Mouse (Mus musculus) heart, embryonic 16.5 days (tissue): Measurements from ENCODE around the gene Cct7. TPM values are rescaled to one million over a fixed set of nuclear protein-coding genes. Genes with fewer than 3 reads are reported as not detected.

ENCODE experiments used
- ATAC-seq: fragments of 200-750 bp; cut with Nextera tagmentation; replicated peaks from 2 replicates; pipeline ENCODE4 v1.8.0; 2017; ENCODE audit warnings: moderate number of reproducible peaks; ENCODE audit not compliant: insufficient read depth, low FRiP score; ENCODE audit errors: extremely low read depth
- H3K27ac ChIP-seq: fragments of 300-500 bp; sonication (generic); 2 replicates; pipeline ENCODE4 v1.5.1; 2014; ENCODE audit warnings: mild to moderate bottlenecking, low read length, control low read depth, moderate library complexity
- H3K27me3 ChIP-seq: fragments of 300-500 bp; sonication (generic); 2 replicates; pipeline ENCODE4 v1.6.1; 2014; ENCODE audit warnings: low read length, mixed read lengths; ENCODE audit not compliant: control insufficient read depth, insufficient read depth
- H3K36me3 ChIP-seq: fragments of 300-500 bp; sonication (generic); 2 replicates; pipeline ENCODE4 v1.6.1; 2014; ENCODE audit not compliant: control insufficient read depth, insufficient read depth
- H3K4me1 ChIP-seq: fragments of 300-500 bp; sonication (generic); 2 replicates; pipeline ENCODE4 v1.6.1; 2014; ENCODE audit warnings: low read length, mixed read lengths; ENCODE audit not compliant: control insufficient read depth, insufficient read depth
- H3K4me2 ChIP-seq: fragments of 300-500 bp; sonication (generic); 2 replicates; pipeline ENCODE4 v1.6.1; 2014; ENCODE audit warnings: low read depth, mild to moderate bottlenecking, control low read depth, low read length
- H3K4me3 ChIP-seq: fragments of 300-500 bp; sonication (generic); 2 replicates; pipeline ENCODE4 v1.5.1; 2014; ENCODE audit warnings: mild to moderate bottlenecking, control low read depth, low read length
- H3K9ac ChIP-seq: fragments of 300-500 bp; sonication (generic); 2 replicates; pipeline ENCODE4 v1.6.1; 2014; ENCODE audit warnings: low read length, control low read depth
- H3K9me3 ChIP-seq: fragments of 300-500 bp; sonication (generic); replicated peaks from 2 replicates; pipeline ENCODE4 v1.6.1; 2016; ENCODE audit warnings: low read length; ENCODE audit not compliant: control insufficient read depth
- WGBS: fragments of 180-500 bp; shearing (Covaris S2); extraction: QIAGEN DNeasy Blood & Tissue Kit; methylation state at CpG from one replicate; pipeline ENCODE4 v1.1.7; 2014; 5-methylcytosine and 5-hydroxymethylcytosine counted together
- polyA plus RNA-seq: library from polyadenylated mRNA; unstranded; fragments of >200 nt; fragmentation: Nextera tagmentation; extraction: Ambion mirVana; gene quantifications from 2 replicates; pipeline ENCODE4 v1.2.1, GENCODE M21; 2015

Cct7 gene
- polyA plus RNA-seq, 1 experiment from 2014 or later: 381 TPM

DNA sequence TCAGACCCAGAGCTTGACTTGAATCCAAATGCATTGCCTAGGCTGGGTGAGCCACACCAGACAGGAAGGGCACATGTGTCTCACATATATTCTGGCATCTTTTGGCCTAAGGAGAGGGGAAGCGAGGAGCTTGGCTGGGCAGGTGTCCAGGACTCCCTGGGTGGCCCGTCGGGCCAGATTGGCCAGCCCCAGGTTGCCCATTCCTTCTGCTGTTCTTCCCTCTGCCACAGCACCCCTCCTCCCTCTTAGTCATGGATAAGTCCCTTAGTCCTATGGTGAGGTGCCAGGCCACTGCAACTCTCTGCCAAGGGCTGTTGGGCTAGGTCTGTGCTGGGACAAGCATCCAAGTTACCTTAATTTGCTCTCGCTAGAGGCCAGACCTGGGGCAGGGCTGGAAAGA, 64.6 kb downstream of the Cct7 start:
- Histone ChIP-seq H3K4me2 (no peak overlapping the region), H3K27ac (no peak overlapping the region), H3K9ac (no peak overlapping the region), H3K36me3 (no peaks in the 10 kb centered on the region), H3K9me3 (no peaks in the 10 kb centered on the region), H3K27me3 (peaks cover 61% of the 10 kb centered on the region), H3K4me3 (no peak overlapping the region), H3K4me1 (peaks cover 12% of the 10 kb centered on the region)
- WGBS: 78% methylated on average over 4 of the region's 4 CpGs
- ATAC-seq: no peak

Other genes starting within 250 kb of the Cct7 start
- gene Sfxn5, start 118.1 kb upstream of the Cct7 start, polyA plus RNA-seq: 3.2 and 4.9 TPM in 2 replicates
- 42.1 and 51.9 TPM in 2 replicates for gene Rab11fip5, start 76.9 kb upstream of the Cct7 start, polyA plus RNA-seq
- not detected in 2 replicates for gene Noto, start 27.6 kb upstream of the Cct7 start, polyA plus RNA-seq
- 35.0 and 35.6 TPM in 2 replicates for gene Smyd5, start 19.5 kb upstream of the Cct7 start, polyA plus RNA-seq
- gene Pradc1, start 456 bp downstream of the Cct7 start, polyA plus RNA-seq: 44.2 and 50.9 TPM in 2 replicates
- gene Fbxo41, start 51.5 kb downstream of the Cct7 start, polyA plus RNA-seq: 0.02 TPM in 1 of 2 replicates, not detected in the other
- gene Egr4, start 62.1 kb downstream of the Cct7 start, polyA plus RNA-seq: not detected in 2 replicates
- 2.5 TPM in 2 replicates for gene Alms1, start 136.0 kb downstream of the Cct7 start, polyA plus RNA-seq